Mouse (Mus musculus) brain, embryonic 14.5 days (tissue): ENCODE data around the gene Srl.

ENCODE experiments used
- CTCF ChIP-seq: fragments of 200-500 bp; IDR thresholded peaks from 2 replicates; pipeline ENCODE4 v1.5.1; 2012; ENCODE audit warnings: inconsistent platforms, mild to moderate bottlenecking, moderate library complexity, borderline replicate concordance; ENCODE audit not compliant: insufficient read depth, insufficient read length; ENCODE audit errors: extremely low read depth
- POLR2A ChIP-seq: fragments of 200-500 bp; IDR thresholded peaks from 2 replicates; pipeline ENCODE4 v1.6.1; 2012; ENCODE audit warnings: mild to moderate bottlenecking, inconsistent platforms, borderline replicate concordance; ENCODE audit not compliant: poor library complexity, insufficient read depth, insufficient read length, severe bottlenecking; ENCODE audit errors: extremely low read depth

DNA sequence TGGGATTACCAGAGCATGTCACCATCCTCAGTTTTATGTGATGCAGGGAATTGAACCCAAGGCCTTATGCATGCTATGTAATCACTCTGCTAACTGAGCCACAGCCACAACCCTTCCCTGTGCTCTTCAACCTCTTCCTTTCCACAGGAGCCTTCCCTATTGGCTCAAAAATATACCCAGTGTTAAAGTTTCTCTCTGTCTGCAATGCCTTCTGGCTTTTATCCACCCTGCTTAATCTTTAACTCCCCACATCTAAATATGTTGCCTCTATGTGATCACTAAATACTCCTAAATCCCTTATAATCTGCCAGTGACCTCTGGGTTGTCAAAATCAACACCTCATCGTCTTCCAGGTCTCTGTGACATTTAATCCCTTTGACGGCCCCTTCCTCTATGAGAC is 23.7 kb downstream of the Srl start:
- no peak for TF ChIP-seq POLR2A
- no peak for TF ChIP-seq CTCF
